Mouse (Mus musculus) lung, adult 2 months (tissue): ENCODE measurements around the gene Adipoq.

Experiments used
- CTCF ChIP-seq: fragments of 200-500 bp; IDR thresholded peaks from 2 replicates; pipeline ENCODE4 v1.5.1; 2011; ENCODE audit warnings: mild to moderate bottlenecking, low read length, control low read depth; ENCODE audit not compliant: insufficient read depth
- POLR2A ChIP-seq: fragments of 200-500 bp; IDR thresholded peaks from 2 replicates; pipeline ENCODE4 v1.6.1; 2011; ENCODE audit warnings: low read depth, mild to moderate bottlenecking, control low read depth, low read length, borderline replicate concordance; ENCODE audit errors: extremely low read depth

DNA sequence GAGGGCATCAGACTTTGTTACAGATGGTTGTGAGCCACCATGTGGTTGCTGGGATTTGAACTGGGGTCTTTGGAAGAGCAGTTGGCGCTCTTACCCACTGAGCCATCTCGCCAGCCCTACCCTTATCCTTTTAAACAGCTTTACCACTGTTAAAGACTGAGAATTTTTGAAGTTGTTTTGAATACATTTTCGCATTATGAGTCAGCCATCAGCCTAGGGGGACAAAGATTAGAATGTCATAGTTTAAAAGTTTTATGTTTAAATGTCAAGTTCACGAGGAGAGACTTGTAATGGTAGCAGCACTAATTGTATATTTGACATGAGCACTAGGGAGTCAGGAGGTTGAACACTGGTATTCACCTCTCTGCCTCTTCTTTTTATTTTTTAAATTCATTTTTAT lies 23.2 kb upstream of the Adipoq start:
- TF ChIP-seq CTCF, result no peak
- TF ChIP-seq POLR2A, result no peak
